Mouse (Mus musculus) heart, embryonic 14.5 days (tissue): ENCODE measurements around the gene Ttc9c. TPM values are rescaled to one million over a fixed set of nuclear protein-coding genes. Genes with fewer than 3 reads are reported as not detected.

Experiments used
- ATAC-seq: fragments of 200-750 bp; cut with Nextera tagmentation; 2 replicates; pipeline ENCODE4 v1.8.0; 2017; ENCODE audit warnings: low read depth, moderate TSS enrichment; ENCODE audit not compliant: insufficient number of reproducible peaks, insufficient read depth, low FRiP score
- H3K27ac ChIP-seq, 2 experiments: fragments of 200-500 bp in 1 of 2; fragments of 300-500 bp in 1 of 2; sonication (generic) in 1 of 2; replicated peaks in 1 of 2; 2 replicates each; pipeline ENCODE4 v1.5.1; 2012 to 2014; ENCODE audit warnings: low read depth in 2 of 2, low read length in 2 of 2, control low read depth in 1 of 2, mild to moderate bottlenecking in 1 of 2, mixed read lengths in 1 of 2; ENCODE audit not compliant: control insufficient read depth in 1 of 2, insufficient read depth in 1 of 2
- H3K27me3 ChIP-seq: fragments of 300-500 bp; sonication (generic); 2 replicates; pipeline ENCODE4 v1.6.1; 2014; ENCODE audit warnings: mild to moderate bottlenecking, low read length, control low read depth; ENCODE audit not compliant: control insufficient read depth, insufficient read depth
- H3K36me3 ChIP-seq: fragments of 300-500 bp; sonication (generic); 2 replicates; pipeline ENCODE4 v1.6.1; 2014; ENCODE audit warnings: mild to moderate bottlenecking, control low read depth, low read length, mixed read lengths; ENCODE audit not compliant: control insufficient read depth, insufficient read depth
- H3K4me1 ChIP-seq, 2 experiments: fragments of 200-500 bp in 1 of 2; fragments of 300-500 bp in 1 of 2; sonication (generic) in 1 of 2; 2 replicates each; pipeline ENCODE4 v1.6.1; 2012 to 2014; ENCODE audit warnings: low read length in 2 of 2, control low read depth in 1 of 2, mixed read lengths in 1 of 2; ENCODE audit not compliant: control insufficient read depth in 2 of 2, insufficient read depth in 2 of 2
- H3K4me2 ChIP-seq: fragments of 300-500 bp; sonication (generic); 2 replicates; pipeline ENCODE4 v1.6.1; 2014; ENCODE audit warnings: mild to moderate bottlenecking, low read length
- H3K4me3 ChIP-seq, 2 experiments: fragments of 200-500 bp in 1 of 2; fragments of 300-500 bp in 1 of 2; sonication (generic) in 1 of 2; 2 replicates each; pipeline ENCODE4 v1.5.1; 2012 to 2014; ENCODE audit warnings: low read length in 2 of 2, mild to moderate bottlenecking in 2 of 2, control low read depth in 1 of 2, low read depth in 1 of 2, moderate library complexity in 1 of 2; ENCODE audit not compliant: control insufficient read depth in 1 of 2, insufficient read depth in 1 of 2
- H3K9ac ChIP-seq: fragments of 300-500 bp; sonication (generic); 2 replicates; pipeline ENCODE4 v1.6.1; 2014; ENCODE audit warnings: mild to moderate bottlenecking, low read length
- H3K9me3 ChIP-seq: fragments of 300-500 bp; sonication (generic); 2 replicates; pipeline ENCODE4 v1.6.1; 2016; ENCODE audit warnings: low read length, control low read depth; ENCODE audit not compliant: control insufficient read depth
- WGBS: fragments of 180-500 bp; shearing (Covaris S2); extraction: QIAGEN DNeasy Blood & Tissue Kit; methylation state at CpG from one replicate; pipeline ENCODE4 v1.1.7; 2014; 5-methylcytosine and 5-hydroxymethylcytosine counted together
- polyA plus RNA-seq: library from polyadenylated mRNA; unstranded; fragments of >200 nt; fragmentation: Nextera tagmentation; extraction: Ambion mirVana; gene quantifications from 2 replicates; pipeline ENCODE4 v1.2.1, GENCODE M21; 2014

Ttc9c gene
- polyA plus RNA-seq, 1 experiment from 2014 or later = 27.7 TPM

DNA sequence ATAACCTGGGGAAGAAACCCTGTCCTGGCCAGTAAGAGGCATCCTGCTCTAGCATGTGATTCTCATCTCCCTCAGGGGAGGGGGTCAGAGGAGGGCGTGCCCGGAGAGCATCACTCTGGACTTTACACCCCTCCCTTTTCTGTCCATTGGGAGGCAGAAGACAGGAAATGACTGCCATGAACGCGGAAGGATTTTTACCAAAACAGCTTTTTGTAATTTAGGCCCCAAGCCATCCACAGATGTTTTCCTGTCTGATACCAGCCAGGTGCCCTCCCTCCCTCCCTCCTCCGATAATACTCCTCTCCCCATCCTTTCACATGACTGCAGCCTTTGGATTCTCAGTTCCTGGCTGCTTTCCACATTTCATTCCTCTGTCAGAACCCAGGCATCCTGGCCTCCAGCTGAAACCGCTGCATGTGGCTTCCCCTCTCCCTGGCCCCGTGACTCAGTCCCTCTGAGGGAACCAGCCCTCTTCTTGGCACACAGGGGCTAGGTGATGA is 31.3 kb upstream of the Ttc9c start, which contains the start of gene Lrrn4cl:
Lrrn4cl (plus strand) TSS at position 367 of the 500 bp plus-strand sequence.
- ATAC-seq = peak; percentile 57; the same call in 1 of the 2 replicates
- peaks cover 9 to 10% of the 10 kb centered on the region in 2 experiments for H3K4me1 ChIP-seq
- H3K27me3 ChIP-seq = no peaks in the 10 kb centered on the region
- peak within 1 kb of the TSS; percentile 30 for H3K4me2 ChIP-seq
- peak within 1 kb of the TSS; percentile 8 to 58; a peak in 2 of 4 replicates for H3K27ac ChIP-seq
- H3K9ac ChIP-seq = peak within 1 kb of the TSS; percentile 58
- H3K36me3 ChIP-seq = peaks cover 33% of the 10 kb centered on the region
- H3K4me3 ChIP-seq = no peak within 1 kb of the TSS
- H3K9me3 ChIP-seq = no peaks in the 10 kb centered on the region
- WGBS = 18% methylated on average over 7 of the region's 7 CpGs

DNA sequence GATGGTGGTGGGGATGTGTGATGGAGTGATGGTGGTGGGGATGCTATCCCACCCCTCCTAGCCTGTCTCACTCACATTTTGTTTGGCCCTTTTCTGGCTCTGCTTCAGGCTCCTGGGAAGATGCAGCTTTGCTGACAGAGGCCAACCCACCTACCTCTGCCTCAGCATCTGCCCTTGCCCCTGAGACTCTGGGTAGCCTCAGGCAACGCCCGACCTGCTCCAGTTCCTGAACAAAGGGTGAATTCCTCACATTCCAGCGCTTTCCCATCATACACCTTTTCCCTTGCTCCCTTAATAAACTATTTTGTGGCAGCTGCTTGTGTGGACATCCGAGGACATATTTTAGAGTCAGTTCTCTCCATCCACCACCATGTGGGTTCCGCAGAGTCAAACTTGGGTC is 29.2 kb upstream of the Ttc9c start:
- Histone ChIP-seq H3K4me3 (no peak overlapping the region), H3K36me3 (peaks cover 39% of the 10 kb centered on the region), H3K9me3 (no peaks in the 10 kb centered on the region), H3K4me2 (no peak overlapping the region), H3K27ac (no peak overlapping the region), H3K4me1 (peaks cover 9 to 10% of the 10 kb centered on the region in 2 experiments), H3K27me3 (no peaks in the 10 kb centered on the region), H3K9ac (no peak overlapping the region)
- 81% methylated on average over 5 of the region's 5 CpGs for WGBS
- no peak for ATAC-seq

DNA sequence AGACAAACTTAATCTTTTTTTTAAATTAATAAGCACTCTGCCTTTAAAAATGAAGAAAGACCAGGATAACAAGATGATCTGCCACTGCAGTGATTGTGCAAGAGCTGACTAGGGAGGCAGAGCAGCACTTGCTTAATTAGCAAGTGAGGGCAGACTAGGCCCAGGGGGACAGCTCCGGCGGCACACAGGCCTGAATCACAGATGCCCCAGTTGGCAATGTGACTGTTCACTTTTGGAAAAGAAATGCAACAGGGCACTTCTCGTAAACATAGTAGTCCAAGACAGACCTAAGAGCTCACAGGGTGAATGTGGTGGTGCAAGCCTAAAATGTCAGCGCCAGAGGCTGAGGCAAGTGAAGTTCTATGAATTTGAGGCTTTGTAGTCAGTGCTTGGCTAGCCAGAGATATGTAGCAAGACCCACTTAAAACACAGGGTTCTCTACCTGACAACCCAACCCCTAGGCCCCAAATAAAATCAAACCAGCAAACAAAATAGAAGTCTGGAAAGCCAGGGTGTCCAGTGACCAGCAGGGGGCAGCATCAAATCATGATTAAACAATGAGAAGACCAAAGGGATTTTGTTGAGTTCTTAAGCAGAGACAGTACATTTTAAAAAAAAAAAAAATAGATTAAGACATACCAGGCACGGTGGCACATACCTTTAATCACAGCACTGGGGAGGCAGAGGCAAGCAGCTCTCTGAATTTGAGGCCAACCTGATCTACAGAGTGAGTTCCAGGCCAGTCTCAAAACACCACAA is 25.4 kb upstream of the Ttc9c start:
- 58% methylated on average over 5 of the region's 5 CpGs for WGBS
- no peak for ATAC-seq

DNA sequence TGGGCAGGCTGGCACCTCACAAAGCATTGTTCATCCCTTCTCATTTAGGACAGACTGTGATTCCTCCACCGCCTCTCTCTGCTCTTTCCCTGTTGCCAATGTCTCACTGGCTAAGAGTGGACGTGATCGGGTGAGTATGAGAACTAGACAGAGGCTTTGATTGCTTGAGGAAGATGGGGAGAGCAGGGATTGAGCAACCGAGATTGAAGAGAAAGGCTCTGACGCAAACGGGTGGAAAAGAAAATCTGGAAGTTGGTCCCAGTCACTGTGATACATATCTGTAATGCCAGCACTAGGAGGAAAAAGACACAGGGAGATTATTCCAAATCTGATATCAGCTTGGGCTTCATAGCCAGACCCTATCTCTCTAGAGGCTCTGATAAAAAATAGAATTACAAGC is 23.8 kb upstream of the Ttc9c start:
- H3K27me3 ChIP-seq = no peaks in the 10 kb centered on the region
- ATAC-seq = no peak
- WGBS = 89% methylated on average over 6 of the region's 6 CpGs

More for the DNA sequence above, 25.4 kb upstream of the Ttc9c start:
- H3K4me2 ChIP-seq = no peak overlapping the region
- H3K4me3 ChIP-seq = no peak overlapping the region
- H3K9me3 ChIP-seq = no peaks in the 10 kb centered on the region
- peaks cover 56% of the 10 kb centered on the region for H3K36me3 ChIP-seq
- no peaks in the 10 kb centered on the region for H3K27me3 ChIP-seq
- no peak overlapping the region for H3K27ac ChIP-seq
- no peak overlapping the region for H3K9ac ChIP-seq
- H3K4me1 ChIP-seq = peaks cover 7 to 11% of the 10 kb centered on the region in 2 experiments; a peak in 3 of 4 replicates

DNA sequence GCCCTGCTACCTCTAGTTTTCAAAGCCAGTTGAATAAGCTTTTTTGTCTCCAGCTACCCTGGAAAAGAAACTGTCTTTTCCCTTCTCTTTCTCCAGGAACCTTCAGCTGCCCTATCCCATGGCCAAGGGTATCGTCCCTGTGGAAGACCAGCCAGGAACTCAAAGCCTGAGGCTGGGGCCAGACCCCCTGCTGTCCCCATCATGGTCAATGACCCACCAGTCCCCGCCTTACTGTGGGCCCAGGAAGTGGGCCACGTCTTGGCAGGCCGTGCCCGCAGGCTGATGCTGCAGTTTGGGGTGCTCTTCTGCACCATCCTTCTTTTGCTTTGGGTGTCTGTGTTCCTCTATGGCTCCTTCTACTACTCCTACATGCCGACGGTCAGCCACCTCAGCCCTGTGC is 21.9 kb upstream of the Ttc9c start:
- no peak for ATAC-seq
- WGBS = 88% methylated on average over 7 of the region's 7 CpGs
- H3K4me1 ChIP-seq = peaks cover 20 to 30% of the 10 kb centered on the region in 2 experiments
- H3K9me3 ChIP-seq = no peaks in the 10 kb centered on the region
- no peaks in the 10 kb centered on the region for H3K27me3 ChIP-seq
- no peak overlapping the region for H3K27ac ChIP-seq
- H3K4me2 ChIP-seq = peak overlapping the region; percentile 83
- peak overlapping the region; percentile 51 to 53; a peak in 3 of 4 replicates for H3K4me3 ChIP-seq
- peaks cover 31% of the 10 kb centered on the region for H3K36me3 ChIP-seq
- H3K9ac ChIP-seq = peak overlapping the region; percentile 77

More for the DNA sequence above, 23.8 kb upstream of the Ttc9c start:
- Histone ChIP-seq H3K4me3 (no peak overlapping the region), H3K27ac (no peak overlapping the region), H3K4me2 (no peak overlapping the region), H3K4me1 (peaks cover 20 to 27% of the 10 kb centered on the region in 2 experiments), H3K9ac (no peak overlapping the region; the same call in 1 of the 2 replicates), H3K36me3 (peaks cover 48% of the 10 kb centered on the region), H3K9me3 (no peaks in the 10 kb centered on the region)

DNA sequence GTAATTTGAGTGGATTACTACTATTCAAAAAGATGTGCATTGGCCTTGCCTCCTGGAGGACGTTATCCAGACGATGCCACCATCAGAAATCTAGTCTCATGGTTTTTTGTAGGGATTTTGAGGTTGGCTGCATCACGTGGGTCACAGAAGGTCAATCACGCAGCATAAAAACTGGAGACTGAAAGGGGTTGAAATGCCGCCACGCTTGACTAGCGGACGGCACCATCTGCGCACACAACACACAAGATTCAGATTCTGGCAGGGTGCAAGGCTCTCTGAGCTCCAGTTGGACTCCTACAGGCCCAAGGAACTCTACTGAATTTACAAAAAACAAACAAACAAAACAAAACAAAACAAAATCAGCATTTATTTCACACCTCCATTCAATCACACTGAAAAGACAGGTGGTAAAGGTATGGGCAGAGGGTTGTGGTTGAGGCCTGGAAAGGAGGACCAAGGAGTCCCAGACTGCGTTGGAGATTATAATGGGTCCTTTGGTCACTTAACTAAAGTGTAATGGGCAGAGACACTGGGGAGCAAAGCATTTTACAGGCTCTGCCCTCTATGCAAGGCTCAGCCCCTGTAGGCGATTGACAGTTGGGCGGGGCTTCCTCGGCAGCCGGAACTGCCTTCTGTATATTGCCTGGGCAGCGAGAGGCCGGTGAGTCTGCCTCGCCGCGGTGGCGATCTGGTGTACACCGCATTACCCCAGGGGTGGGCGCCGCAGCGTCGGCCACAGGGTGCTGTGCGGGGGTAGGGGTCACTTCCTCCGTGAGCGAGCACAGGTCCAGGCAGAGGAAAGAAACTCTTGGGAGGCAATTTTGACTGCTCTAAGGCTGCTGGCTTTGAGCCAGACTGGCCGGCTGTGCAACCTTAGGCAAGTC is 21.0 kb upstream of the Ttc9c start:
- Histone ChIP-seq H3K4me3 (peak overlapping the region; percentile 51 to 53), H3K36me3 (peaks cover 31% of the 10 kb centered on the region), H3K27me3 (no peaks in the 10 kb centered on the region), H3K4me2 (peak overlapping the region; percentile 83), H3K27ac (no peak overlapping the region), H3K9me3 (no peaks in the 10 kb centered on the region), H3K4me1 (peaks cover 20 to 30% of the 10 kb centered on the region in 2 experiments), H3K9ac (peak overlapping the region; percentile 77)
- ATAC-seq = peak; percentile 42; the same call in 1 of the 2 replicates
- WGBS = 25% methylated on average over 29 of the region's 29 CpGs
